Mouse (Mus musculus) bone marrow, adult 2 months (tissue): ENCODE results near the gene Hps6.

Experiments
- CTCF ChIP-seq: fragments of 200-500 bp; IDR thresholded peaks from 2 replicates; pipeline ENCODE4 v1.5.1; 2011; ENCODE audit warnings: low read length, control low read depth; ENCODE audit not compliant: control insufficient read depth, insufficient read depth
- POLR2A ChIP-seq: fragments of 200-500 bp; IDR thresholded peaks from 2 replicates; pipeline ENCODE4 v1.6.1; 2011; ENCODE audit warnings: low read depth, mild to moderate bottlenecking, control low read depth, low read length, borderline replicate concordance; ENCODE audit not compliant: control insufficient read depth

- TF ChIP-seq POLR2A (no peak), CTCF (no peak)
Measured at GRCm38 (mm10) chr19:45991171-45991570, 12.1 kb upstream of the Hps6 start.
